Mouse (Mus musculus): ENCODE measurements at regions not wholly inside any gene's neighbourhood (a gene's known extent, or its start where the extent isn't known, plus 50 kb on each side); places are given as distances from the start of the nearest gene placed in this dataset.

DNA sequence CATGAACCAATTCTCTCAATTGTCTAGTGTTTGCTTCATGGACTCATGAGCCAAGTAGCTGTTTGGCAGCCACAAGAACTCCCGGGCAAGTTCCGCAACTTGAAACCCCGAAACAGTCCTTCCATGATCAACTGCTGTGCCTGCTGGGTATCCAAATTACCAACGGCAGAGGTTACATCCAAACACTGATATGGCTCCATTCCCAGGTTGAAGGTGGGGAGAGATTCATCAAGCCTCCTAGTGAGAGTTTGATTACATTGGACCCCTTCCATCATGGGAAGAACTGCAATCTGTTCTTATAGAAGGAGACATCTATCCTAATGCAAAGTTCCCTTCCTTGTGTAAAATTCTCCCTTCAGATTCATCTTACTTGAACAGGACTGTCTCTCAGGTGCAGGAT is 486.8 kb upstream of the Arpp21 start:
- TF ChIP-seq CTCF (conservative IDR thresholded peaks at IDR 0.05; ENCODE audit: low read length) (no peak), POU5F1 (IDR thresholded peaks at IDR 0.05; ENCODE audit: borderline replicate concordance, low read length) (no peak)

Measured in E14TG2a.4 (cell line).